Mouse (Mus musculus) bone marrow macrophage, adult 2 months (primary cell): ENCODE results near the gene Rhag. TPM values are rescaled to one million over a fixed set of nuclear protein-coding genes. Genes with fewer than 3 reads are reported as not detected.

Experiments used
- H3K27ac ChIP-seq: 2 replicates; pipeline ENCODE4 v1.5.1; 2012; ENCODE audit warnings: low read depth, low read length; ENCODE audit not compliant: insufficient read depth
- H3K4me1 ChIP-seq: 2 replicates; pipeline ENCODE4 v1.6.1; 2012; ENCODE audit warnings: low read length; ENCODE audit not compliant: control insufficient read depth, insufficient read depth
- H3K4me3 ChIP-seq: 2 replicates; pipeline ENCODE4 v1.5.1; 2012; ENCODE audit warnings: mild to moderate bottlenecking, low read length, moderate library complexity; ENCODE audit not compliant: insufficient read depth
- CTCF ChIP-seq: IDR thresholded peaks from 2 replicates; pipeline ENCODE4 v1.5.1; 2012; ENCODE audit warnings: low read depth, mild to moderate bottlenecking, low read length, moderate library complexity
- POLR2A ChIP-seq: IDR thresholded peaks from 2 replicates; pipeline ENCODE4 v1.6.1; 2012; ENCODE audit warnings: mild to moderate bottlenecking, low read depth, low read length, borderline replicate concordance
- polyA plus RNA-seq: library from polyadenylated mRNA; stranded (reverse); fragments of >200 nt; gene quantifications from 2 replicates; pipeline ENCODE4 v1.2.4, GENCODE M21; 2012; ENCODE audit not compliant: missing spikeins, insufficient read depth, insufficient read length

Rhag gene
- 0.39 TPM in 1 of 2 replicates, not detected in the other for polyA plus RNA-seq

DNA sequence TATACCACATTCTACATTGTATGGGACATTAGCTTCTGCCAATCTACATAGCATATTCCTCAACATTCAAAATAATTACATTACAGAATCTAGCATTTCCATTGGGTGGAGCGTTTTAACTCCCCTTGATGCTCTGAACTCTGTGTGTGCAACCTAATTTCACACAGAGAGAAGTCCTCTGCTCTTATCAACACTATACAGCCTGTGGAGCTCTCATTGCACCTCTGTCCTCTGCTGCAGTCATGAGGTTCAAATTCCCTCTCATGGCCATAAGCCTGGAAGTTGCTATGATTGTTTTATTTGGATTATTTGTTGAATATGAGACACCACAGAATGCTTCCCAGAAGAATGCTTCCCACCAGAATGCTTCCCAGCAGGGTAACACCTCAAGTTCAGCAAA lies at the start of gene Rhag:
Gene Rhag (plus strand): TSS at position 193 of the 400 bp plus-strand sequence.
- Histone ChIP-seq H3K4me1 (no peaks in the 10 kb centered on the region), H3K27ac (no peak within 1 kb of the TSS), H3K4me3 (no peak within 1 kb of the TSS)
- TF ChIP-seq POLR2A (no peak), CTCF (no peak)

DNA sequence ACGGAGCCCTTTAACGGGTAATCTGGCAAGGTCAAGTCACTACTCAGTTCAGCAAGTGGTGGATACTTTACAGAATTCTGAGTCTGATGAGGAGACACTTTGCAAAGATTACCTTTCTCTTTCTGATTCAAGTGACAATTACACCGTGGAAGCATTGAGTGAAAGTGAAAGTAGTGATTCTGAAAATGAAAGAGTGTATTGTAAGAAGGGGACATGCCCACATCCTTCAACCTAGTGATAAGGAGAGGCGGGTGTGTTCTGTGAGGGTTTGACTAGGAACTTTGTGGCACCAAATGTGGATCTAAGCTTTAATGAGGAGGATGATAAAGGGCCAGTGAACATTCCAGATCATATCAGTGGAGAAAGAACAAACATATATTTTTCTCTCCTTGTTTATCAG lies 47.3 kb upstream of the Rhag start:
- H3K4me1 ChIP-seq: no peaks in the 10 kb centered on the region
- no peak overlapping the region for H3K27ac ChIP-seq
- TF ChIP-seq POLR2A (no peak), CTCF (no peak)
- H3K4me3 ChIP-seq: no peak overlapping the region

DNA sequence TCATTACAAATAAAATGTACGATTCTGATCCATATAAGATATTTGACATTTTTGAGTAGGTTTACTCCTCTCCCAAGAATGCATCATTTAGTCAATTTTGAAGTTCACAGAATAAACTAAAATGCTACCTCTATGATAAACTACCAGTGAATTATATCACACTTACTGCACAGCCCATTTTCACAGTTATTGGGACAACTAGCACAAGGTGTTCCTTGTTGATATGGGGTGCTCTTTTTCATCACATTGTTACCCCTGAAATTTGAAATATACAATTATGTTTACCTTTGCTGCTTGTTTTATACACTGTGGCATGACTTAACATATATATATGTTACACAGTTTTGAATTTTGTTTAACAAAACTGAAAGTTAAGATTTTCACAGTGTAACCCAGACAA lies 43.8 kb upstream of the Rhag start:
- Histone ChIP-seq H3K4me1 (no peaks in the 10 kb centered on the region), H3K27ac (no peak overlapping the region), H3K4me3 (no peak overlapping the region)
- TF ChIP-seq CTCF (no peak), POLR2A (no peak)

DNA sequence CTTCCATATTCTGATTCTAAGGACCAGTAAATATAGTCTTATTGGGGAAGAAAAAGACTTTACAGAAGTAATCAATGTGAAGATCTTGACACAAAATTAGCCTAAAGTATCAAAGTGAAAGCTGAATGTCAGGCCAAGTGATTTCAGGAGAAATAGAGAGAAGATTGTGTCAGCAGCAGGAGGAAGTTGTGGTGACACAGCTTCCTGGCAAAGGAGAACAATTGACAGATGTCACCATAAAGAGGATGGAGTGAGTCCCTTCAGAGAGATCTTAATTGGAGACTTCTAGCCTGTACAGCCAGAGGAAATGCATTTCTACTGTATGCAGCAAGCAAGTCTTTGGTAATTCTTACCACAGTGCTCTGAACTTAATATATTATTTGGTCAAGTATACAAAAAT lies 21.0 kb upstream of the Rhag start:
- TF ChIP-seq CTCF (no peak), POLR2A (no peak)

DNA sequence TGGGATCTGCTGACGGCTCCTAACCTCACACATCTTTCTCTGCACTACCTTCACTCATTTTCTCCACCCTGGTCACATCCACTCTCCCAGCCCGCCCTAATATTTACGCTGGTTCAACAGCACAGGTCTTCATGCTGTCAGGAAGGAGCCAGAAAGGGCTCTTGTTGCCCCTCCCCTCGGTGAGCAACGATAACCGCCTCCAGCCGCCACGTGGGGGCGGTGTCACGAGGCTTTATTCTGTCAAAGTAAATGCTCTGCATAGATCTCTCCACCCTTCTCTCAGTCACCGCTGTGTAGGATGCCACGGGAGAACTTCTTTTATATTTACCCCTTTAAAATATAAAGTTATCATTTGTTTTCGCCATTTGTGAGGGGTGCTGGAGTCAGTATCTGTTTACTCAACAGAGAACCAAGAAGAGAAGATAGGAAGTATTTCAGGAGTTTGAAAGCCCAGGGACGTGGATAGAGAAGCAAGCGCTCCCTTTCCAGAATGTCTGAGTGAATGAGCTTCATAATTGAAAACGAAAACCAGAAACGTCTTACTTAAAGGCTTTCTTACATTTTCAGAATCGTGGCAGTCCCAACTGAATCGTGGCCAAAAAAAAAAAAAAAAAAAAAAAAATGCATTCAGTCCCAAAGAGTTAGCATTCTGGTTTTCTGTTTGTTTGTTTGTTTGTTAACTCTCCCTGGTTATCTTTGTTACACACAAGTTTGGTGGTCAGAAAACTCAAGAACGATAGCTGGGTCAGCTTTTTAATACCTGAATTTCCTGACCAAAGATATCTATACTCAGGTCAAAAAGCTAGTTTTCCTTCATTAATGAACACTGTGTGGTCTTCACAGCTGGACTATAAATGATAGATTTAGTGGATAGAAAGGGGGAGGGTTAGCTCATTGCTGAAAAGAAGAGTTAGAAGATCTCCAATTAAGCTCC lies 16.7 kb upstream of the Rhag start:
- Histone ChIP-seq H3K4me1 (peaks cover 8% of the 10 kb centered on the region), H3K4me3 (no peak overlapping the region), H3K27ac (no peak overlapping the region)
- TF ChIP-seq CTCF: no peak
- no peak for TF ChIP-seq POLR2A

More for the DNA sequence above, 21.0 kb upstream of the Rhag start:
- Histone ChIP-seq H3K4me1 (peaks cover 9% of the 10 kb centered on the region), H3K27ac (no peak overlapping the region), H3K4me3 (no peak overlapping the region)

DNA sequence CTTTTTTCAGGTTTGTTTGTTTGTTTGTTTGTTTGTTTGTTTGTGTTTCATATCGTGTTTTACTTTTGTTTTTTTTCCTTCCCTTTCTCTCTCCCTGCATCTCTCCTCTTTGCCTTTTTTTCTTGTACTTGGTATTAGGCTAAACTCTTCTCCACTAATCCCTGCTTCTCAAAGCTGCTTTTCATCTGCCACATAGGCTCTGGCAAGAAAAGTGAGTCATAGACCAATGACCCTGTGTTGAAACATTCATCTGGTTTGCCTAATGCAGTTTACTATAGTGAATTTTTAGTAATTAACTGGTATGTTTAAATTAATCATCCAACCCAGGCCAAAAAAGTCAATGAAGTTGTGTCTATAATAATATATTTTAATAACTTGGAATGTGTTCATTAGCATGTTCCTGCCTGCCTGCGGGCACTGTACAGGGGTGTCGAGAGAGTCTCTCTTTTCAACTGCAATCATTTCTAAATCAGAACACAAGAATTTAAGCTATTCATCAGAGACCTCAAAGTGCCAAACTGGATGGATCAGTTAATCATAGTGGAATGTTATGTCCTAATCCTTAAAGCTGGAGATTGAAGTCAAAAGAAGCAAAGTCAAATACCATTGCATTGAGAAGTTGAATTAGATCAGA lies 8.1 kb upstream of the Rhag start:
- Histone ChIP-seq H3K27ac (no peak overlapping the region), H3K4me3 (no peak overlapping the region), H3K4me1 (no peaks in the 10 kb centered on the region)
- TF ChIP-seq CTCF: no peak
- no peak for TF ChIP-seq POLR2A

DNA sequence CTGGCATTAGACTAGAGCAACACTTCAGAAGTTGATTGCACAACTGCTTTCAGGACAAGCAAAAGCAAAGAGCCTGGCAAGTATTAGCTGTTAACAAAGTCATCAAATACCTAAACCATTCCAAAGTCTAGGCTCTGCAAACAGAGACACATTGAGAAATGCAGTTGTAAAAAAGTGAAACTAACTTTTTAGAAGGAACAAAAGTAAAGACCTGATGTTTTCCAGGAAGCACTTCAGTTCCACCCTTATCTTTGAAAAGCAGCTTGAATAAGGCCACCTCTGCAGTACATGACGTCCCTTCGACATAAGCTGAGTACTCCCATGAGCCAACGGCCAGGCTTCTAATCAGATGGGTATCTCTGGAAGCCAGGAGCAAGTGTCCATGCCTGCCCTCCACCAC lies 4.4 kb upstream of the Rhag start:
- TF ChIP-seq POLR2A: no peak
- no peak for TF ChIP-seq CTCF
- Histone ChIP-seq H3K27ac (no peak overlapping the region), H3K4me3 (no peak overlapping the region), H3K4me1 (no peaks in the 10 kb centered on the region)

DNA sequence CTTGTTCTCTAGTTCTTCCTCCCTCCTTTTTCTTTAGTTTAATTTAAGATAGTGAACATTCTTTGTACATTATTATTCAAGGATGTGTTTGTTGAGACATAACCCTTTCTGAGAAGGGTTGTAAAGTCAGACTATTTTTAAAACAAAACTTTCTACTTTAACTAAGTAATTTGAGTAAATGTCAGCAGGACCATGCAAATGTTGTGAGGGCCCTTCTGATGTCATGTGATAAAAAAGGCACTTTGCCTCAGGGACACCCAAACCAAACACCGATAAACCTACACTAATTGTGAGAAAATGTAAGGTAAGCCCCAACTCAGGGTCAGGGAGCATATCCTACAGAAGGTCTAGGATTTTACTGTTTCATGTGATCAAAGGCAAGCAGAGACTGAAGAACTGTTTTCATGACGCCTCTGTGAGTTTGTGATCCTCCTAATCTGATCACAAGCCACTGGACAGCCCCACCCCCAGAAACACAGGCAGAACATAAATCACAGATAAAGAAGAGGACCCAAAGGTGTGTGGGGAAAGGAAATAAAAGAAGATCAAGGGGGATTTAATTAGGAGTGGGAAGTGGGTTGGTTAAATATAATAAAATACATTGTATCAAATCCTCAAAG lies 3.9 kb upstream of the Rhag start, which contains the start of gene Crisp2:
Gene Crisp2 (minus strand): TSS at position 51 of the 620 bp plus-strand sequence.
- Histone ChIP-seq H3K27ac (no peak within 1 kb of the TSS), H3K4me3 (no peak within 1 kb of the TSS), H3K4me1 (no peaks in the 10 kb centered on the region)
- TF ChIP-seq POLR2A: no peak
- no peak for TF ChIP-seq CTCF

DNA sequence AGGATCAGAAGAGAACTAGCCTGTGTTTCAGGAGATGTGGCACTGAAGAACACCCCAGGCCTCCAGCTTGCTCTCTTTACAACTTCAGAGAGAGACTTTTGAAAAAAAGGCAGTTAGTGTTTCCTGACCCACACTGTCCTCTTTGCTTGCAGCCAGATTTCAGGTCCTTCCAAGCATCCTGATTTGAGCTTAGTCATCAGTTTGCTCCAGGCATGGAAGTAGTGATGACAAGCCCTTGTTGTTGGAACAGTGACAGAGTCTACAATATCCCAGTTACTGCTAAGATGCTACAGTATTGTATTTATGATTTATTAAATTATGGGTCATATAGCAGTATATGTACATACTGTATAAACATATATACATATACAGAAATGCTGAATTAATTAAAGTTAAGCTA lies 2.9 kb upstream of the Rhag start:
- Histone ChIP-seq H3K27ac (no peak overlapping the region), H3K4me1 (no peaks in the 10 kb centered on the region), H3K4me3 (no peak overlapping the region)
- no peak for TF ChIP-seq POLR2A

DNA sequence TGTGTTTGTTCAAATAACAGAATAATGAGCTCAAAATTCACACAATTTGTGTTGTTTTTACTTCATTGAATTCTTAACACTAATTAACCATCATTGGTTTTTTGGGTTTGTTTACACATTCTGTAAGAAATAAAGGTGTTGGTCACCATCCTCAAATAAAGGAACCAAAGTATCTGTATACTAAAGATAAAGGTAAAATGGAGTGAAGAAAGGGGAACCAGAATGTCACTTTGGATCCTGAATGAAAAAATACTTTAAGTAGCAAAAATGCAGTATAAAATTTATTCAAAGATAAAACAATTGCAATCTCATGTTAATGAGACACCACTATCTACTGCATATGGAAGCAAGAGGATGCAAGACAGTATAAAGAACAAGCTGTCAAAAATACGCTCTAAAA lies 634 bp downstream of the Rhag start:
- TF ChIP-seq POLR2A (no peak), CTCF (no peak)
- Histone ChIP-seq H3K4me1 (no peaks in the 10 kb centered on the region), H3K27ac (no peak overlapping the region), H3K4me3 (no peak overlapping the region)
